Mouse (Mus musculus): ENCODE data around the gene Hyou1. TPM values are rescaled to one million over a fixed set of nuclear protein-coding genes. Genes with fewer than 3 reads are reported as not detected.

Hyou1 gene
- polyA plus RNA-seq, 1 experiment from 2014 or later, result 23.4 TPM

Small RNA genes within 50 kb of the gene (microRNA-seq; reads per million reads assigned to microRNA genes)
- gene Gm44335 (not detected), gene Mir7085 (not detected)

Other genes starting within 250 kb of the Hyou1 start
- 34.6 and 67.0 TPM in 2 replicates for gene Mcam, start 245.0 kb upstream of the Hyou1 start, polyA plus RNA-seq (2016; fragmentation: Nextera tagmentation; extraction: Ambion mirVana)
- 16.2 and 16.3 TPM in 2 replicates for gene Cbl, start 145.4 kb upstream of the Hyou1 start, polyA plus RNA-seq (2016; fragmentation: Nextera tagmentation; extraction: Ambion mirVana)
- not detected in 2 replicates for gene Ccdc153, start 138.8 kb upstream of the Hyou1 start, polyA plus RNA-seq (2016; fragmentation: Nextera tagmentation; extraction: Ambion mirVana)
- not detected in 2 replicates for gene Pdzd3, start 128.0 kb upstream of the Hyou1 start, polyA plus RNA-seq (2016; fragmentation: Nextera tagmentation; extraction: Ambion mirVana)
- gene Nlrx1, start 110.9 kb upstream of the Hyou1 start, polyA plus RNA-seq (2016; fragmentation: Nextera tagmentation; extraction: Ambion mirVana), result 3.1 and 4.7 TPM in 2 replicates
- 3.4 and 3.9 TPM in 2 replicates for gene Abcg4, start 90.9 kb upstream of the Hyou1 start, polyA plus RNA-seq (2016; fragmentation: Nextera tagmentation; extraction: Ambion mirVana)
- gene Hinfp, start 73.8 kb upstream of the Hyou1 start, polyA plus RNA-seq (2016; fragmentation: Nextera tagmentation; extraction: Ambion mirVana), result 23.5 and 25.0 TPM in 2 replicates
- gene C2cd2l, start 59.2 kb upstream of the Hyou1 start, polyA plus RNA-seq (2016; fragmentation: Nextera tagmentation; extraction: Ambion mirVana), result 6.9 and 9.5 TPM in 2 replicates
- 35.2 and 36.6 TPM in 2 replicates for gene Dpagt1, start 53.5 kb upstream of the Hyou1 start, polyA plus RNA-seq (2016; fragmentation: Nextera tagmentation; extraction: Ambion mirVana)
- 258 and 270 TPM in 2 replicates for gene H2afx, start 44.8 kb upstream of the Hyou1 start, polyA plus RNA-seq (2016; fragmentation: Nextera tagmentation; extraction: Ambion mirVana)
- 276 and 285 TPM in 2 replicates for gene Hmbs, start 35.3 kb upstream of the Hyou1 start, polyA plus RNA-seq (2016; fragmentation: Nextera tagmentation; extraction: Ambion mirVana)
- 22.8 and 26.3 TPM in 2 replicates for gene Vps11, start 17.8 kb upstream of the Hyou1 start, polyA plus RNA-seq (2016; fragmentation: Nextera tagmentation; extraction: Ambion mirVana)
- gene Slc37a4, start 17.4 kb downstream of the Hyou1 start, polyA plus RNA-seq (2016; fragmentation: Nextera tagmentation; extraction: Ambion mirVana), result 25.3 and 33.4 TPM in 2 replicates
- gene Rps25, start 27.6 kb downstream of the Hyou1 start, polyA plus RNA-seq (2016; fragmentation: Nextera tagmentation; extraction: Ambion mirVana), result 1,461 and 1,463 TPM in 2 replicates
- 104 and 117 TPM in 2 replicates for gene Trappc4, start 28.1 kb downstream of the Hyou1 start, polyA plus RNA-seq (2016; fragmentation: Nextera tagmentation; extraction: Ambion mirVana)
- gene Ccdc84, start 39.1 kb downstream of the Hyou1 start, polyA plus RNA-seq (2016; fragmentation: Nextera tagmentation; extraction: Ambion mirVana), result 21.9 and 28.0 TPM in 2 replicates
- gene Foxr1, start 61.6 kb downstream of the Hyou1 start, polyA plus RNA-seq (2016; fragmentation: Nextera tagmentation; extraction: Ambion mirVana), result not detected in 2 replicates
- gene Upk2, start 75.5 kb downstream of the Hyou1 start, polyA plus RNA-seq (2016; fragmentation: Nextera tagmentation; extraction: Ambion mirVana), result 0.26 TPM in 1 of 2 replicates, not detected in the other
- 7.6 and 9.6 TPM in 2 replicates for gene Bcl9l, start 103.3 kb downstream of the Hyou1 start, polyA plus RNA-seq (2016; fragmentation: Nextera tagmentation; extraction: Ambion mirVana)
- gene Cxcr5, start 182.4 kb downstream of the Hyou1 start, polyA plus RNA-seq (2016; fragmentation: Nextera tagmentation; extraction: Ambion mirVana), result not detected in 2 replicates
- gene Ddx6, start 225.4 kb downstream of the Hyou1 start, polyA plus RNA-seq (2016; fragmentation: Nextera tagmentation; extraction: Ambion mirVana), result 12.6 and 12.7 TPM in 2 replicates

Measured in heart, embryonic 10.5 days (tissue).